Mouse (Mus musculus) MEL (cell line): ENCODE data around the gene Rbms3. TPM values are rescaled to one million over a fixed set of nuclear protein-coding genes. Genes with fewer than 3 reads are reported as not detected.

Experiments
- DNase-seq: peaks from one replicate; pipeline ENCODE4 v3.0.0; 2011; ENCODE audit warnings: low read depth, low spot score
- H3K27ac ChIP-seq: 2 replicates; pipeline ENCODE4 v1.5.1; 2012; ENCODE audit warnings: low read depth, mild to moderate bottlenecking, control low read depth, low read length, moderate library complexity; ENCODE audit not compliant: control insufficient read depth
- H3K27me3 ChIP-seq, 2 experiments: fragments of 150-350 bp in 1 of 2; sonication (generic) in 1 of 2; 2 replicates each; pipeline ENCODE4 v1.6.1; 2012; ENCODE audit warnings: low read length in 2 of 2, mild to moderate bottlenecking in 2 of 2, improper control_type of control experiment in 1 of 2, moderate library complexity in 1 of 2; ENCODE audit not compliant: insufficient read depth in 2 of 2, control insufficient read depth in 1 of 2
- H3K36me3 ChIP-seq, 2 experiments: 2 replicates each; pipeline ENCODE4 v1.6.1; 2012 to 2014; ENCODE audit warnings: low read length in 2 of 2, improper control_type of control experiment in 1 of 2, inconsistent platforms in 1 of 2, mild to moderate bottlenecking in 1 of 2; ENCODE audit not compliant: insufficient read depth in 2 of 2, control insufficient read depth in 1 of 2
- H3K4me1 ChIP-seq, 2 experiments: fragments of 150-350 bp in 1 of 2; sonication (generic) in 1 of 2; 2 replicates each; pipeline ENCODE4 v1.6.1; 2012; ENCODE audit warnings: low read length in 2 of 2, improper control_type of control experiment in 1 of 2, mild to moderate bottlenecking in 1 of 2; ENCODE audit not compliant: insufficient read depth in 2 of 2, control insufficient read depth in 1 of 2
- H3K4me3 ChIP-seq, 2 experiments: fragments of 150-350 bp in 1 of 2; sonication (generic) in 1 of 2; 2 replicates each; pipeline ENCODE4 v1.5.1; 2012; ENCODE audit warnings: low read depth in 2 of 2, low read length in 2 of 2, mild to moderate bottlenecking in 2 of 2, moderate library complexity in 2 of 2, control low read depth in 1 of 2, improper control_type of control experiment in 1 of 2; ENCODE audit not compliant: control insufficient read depth in 1 of 2, insufficient read depth in 1 of 2
- H3K79me2 ChIP-seq: 2 replicates; pipeline ENCODE4 v1.6.1; 2012; ENCODE audit warnings: mild to moderate bottlenecking, low read length, moderate library complexity; ENCODE audit not compliant: control insufficient read depth, poor library complexity, insufficient read depth
- H3K9ac ChIP-seq: 2 replicates; pipeline ENCODE4 v1.6.1; 2012; ENCODE audit warnings: low read depth, mild to moderate bottlenecking, control low read depth, low read length, moderate library complexity; ENCODE audit not compliant: control insufficient read depth, poor library complexity, severe bottlenecking
- H3K9me3 ChIP-seq: fragments of 150-350 bp; sonication (generic); replicated peaks from 2 replicates; pipeline ENCODE4 v1.6.1; 2012; ENCODE audit warnings: mild to moderate bottlenecking, low read length, improper control_type of control experiment, moderate library complexity; ENCODE audit not compliant: insufficient read depth
- BHLHE40 ChIP-seq: IDR thresholded peaks from 2 replicates; pipeline ENCODE4 v1.6.1; 2012; ENCODE audit warnings: low read depth, mild to moderate bottlenecking, inconsistent platforms, low read length, improper control_type of control experiment, borderline replicate concordance
- CHD1 ChIP-seq: IDR thresholded peaks from 2 replicates; pipeline ENCODE4 v1.6.1; 2012; ENCODE audit warnings: low read depth, mild to moderate bottlenecking, inconsistent platforms, low read length, improper control_type of control experiment
- CHD2 ChIP-seq: IDR thresholded peaks from 2 replicates; pipeline ENCODE4 v1.6.1; 2011; ENCODE audit warnings: low read length, improper control_type of control experiment
- CTCF ChIP-seq, 3 experiments: IDR thresholded peaks in 2 of 3; conservative IDR thresholded peaks in 1 of 3; 2 replicates each; pipeline ENCODE4 v1.5.1; 2011 to 2012; ENCODE audit warnings: low read length in 3 of 3, low read depth in 2 of 3, mild to moderate bottlenecking in 2 of 3, improper control_type of control experiment in 1 of 3, inconsistent platforms in 1 of 3, mixed read lengths in 1 of 3, moderate library complexity in 1 of 3; ENCODE audit not compliant: control insufficient read depth in 1 of 3, insufficient read depth in 1 of 3, poor library complexity in 1 of 3, severe bottlenecking in 1 of 3
- ELF1 ChIP-seq: IDR thresholded peaks from 2 replicates; pipeline ENCODE4 v1.6.1; 2014; ENCODE audit warnings: low read depth, mild to moderate bottlenecking, inconsistent platforms, low read length, improper control_type of control experiment, moderate library complexity
- EP300 ChIP-seq, 2 experiments: IDR thresholded peaks; 2 replicates each; pipeline ENCODE4 v1.6.1; 2011; ENCODE audit warnings: improper control_type of control experiment in 2 of 2, low read length in 2 of 2, low read depth in 1 of 2, mild to moderate bottlenecking in 1 of 2
- ETS1 ChIP-seq: IDR thresholded peaks from 2 replicates; pipeline ENCODE4 v1.6.1; 2012; ENCODE audit warnings: low read depth, mild to moderate bottlenecking, inconsistent platforms, low read length, improper control_type of control experiment, moderate library complexity
- GATA1 ChIP-seq: IDR thresholded peaks from 2 replicates; pipeline ENCODE4 v1.6.1; 2011; ENCODE audit warnings: low read depth, low read length, improper control_type of control experiment
- HCFC1 ChIP-seq: IDR thresholded peaks from 2 replicates; pipeline ENCODE4 v1.6.1; 2012; ENCODE audit warnings: low read depth, mild to moderate bottlenecking, inconsistent platforms, low read length, improper control_type of control experiment, moderate library complexity
- JUND ChIP-seq: IDR thresholded peaks from 2 replicates; pipeline ENCODE4 v1.6.1; 2011; ENCODE audit warnings: low read depth, mild to moderate bottlenecking, improper control_type of control experiment, low read length
- KAT2A ChIP-seq: conservative IDR thresholded peaks from 2 replicates; pipeline ENCODE4 v1.6.1; 2012; ENCODE audit warnings: low read depth, low read length, improper control_type of control experiment, inconsistent platforms
- MAX ChIP-seq: IDR thresholded peaks from 2 replicates; pipeline ENCODE4 v1.6.1; 2011; ENCODE audit warnings: low read length, improper control_type of control experiment
- MEF2A ChIP-seq: IDR thresholded peaks from 2 replicates; pipeline ENCODE4 v1.6.1; 2014; ENCODE audit warnings: low read depth, mild to moderate bottlenecking, inconsistent platforms, low read length, improper control_type of control experiment; ENCODE audit not compliant: poor library complexity, insufficient replicate concordance, severe bottlenecking; ENCODE audit errors: extremely low read depth
- MXI1 ChIP-seq: IDR thresholded peaks from 2 replicates; pipeline ENCODE4 v1.6.1; 2011; ENCODE audit warnings: mild to moderate bottlenecking, low read depth, low read length, improper control_type of control experiment
- MYC ChIP-seq: IDR thresholded peaks from 2 replicates; pipeline ENCODE4 v1.6.1; 2011; ENCODE audit warnings: low read depth, mild to moderate bottlenecking, low read length, improper control_type of control experiment, moderate library complexity
- NRF1 ChIP-seq: IDR thresholded peaks from 2 replicates; pipeline ENCODE4 v1.6.1; 2014; ENCODE audit warnings: low read depth, mild to moderate bottlenecking, inconsistent platforms, low read length, improper control_type of control experiment, moderate library complexity; ENCODE audit not compliant: poor library complexity, insufficient read depth, severe bottlenecking
- POLR2AphosphoS2 ChIP-seq: IDR thresholded peaks from 2 replicates; pipeline ENCODE4 v1.6.1; 2011; ENCODE audit warnings: low read length, improper control_type of control experiment
- POLR2AphosphoS5 ChIP-seq: IDR thresholded peaks from 2 replicates; pipeline ENCODE4 v1.6.1; 2012; ENCODE audit warnings: low read depth, borderline replicate concordance, mild to moderate bottlenecking, inconsistent platforms, low read length, moderate library complexity, mixed read lengths
- RAD21 ChIP-seq: IDR thresholded peaks from 2 replicates; pipeline ENCODE4 v1.6.1; 2011; ENCODE audit warnings: mild to moderate bottlenecking, low read depth, low read length, improper control_type of control experiment
- RCOR1 ChIP-seq: IDR thresholded peaks from 2 replicates; pipeline ENCODE4 v1.6.1; 2012; ENCODE audit warnings: low read depth, mild to moderate bottlenecking, inconsistent platforms, low read length, improper control_type of control experiment
- TAL1 ChIP-seq: IDR thresholded peaks from 2 replicates; pipeline ENCODE4 v1.6.1; 2012; ENCODE audit warnings: mild to moderate bottlenecking, inconsistent platforms, low read length, moderate library complexity, mixed read lengths
- TCF12 ChIP-seq: IDR thresholded peaks from 2 replicates; pipeline ENCODE4 v1.6.1; 2014; ENCODE audit warnings: low read depth, mild to moderate bottlenecking, inconsistent platforms, low read length, improper control_type of control experiment, moderate library complexity
- USF1 ChIP-seq: IDR thresholded peaks from 2 replicates; pipeline ENCODE4 v1.6.1; 2014; ENCODE audit warnings: low read depth, mild to moderate bottlenecking, inconsistent platforms, low read length, improper control_type of control experiment, moderate library complexity
- USF2 ChIP-seq, 2 experiments: IDR thresholded peaks; 2 replicates each; pipeline ENCODE4 v1.6.1; 2011 to 2012; ENCODE audit warnings: improper control_type of control experiment in 2 of 2, low read length in 2 of 2, borderline replicate concordance in 1 of 2, inconsistent platforms in 1 of 2, low read depth in 1 of 2, mild to moderate bottlenecking in 1 of 2; ENCODE audit not compliant: insufficient read depth in 1 of 2
- ZKSCAN1 ChIP-seq: IDR thresholded peaks from 2 replicates; pipeline ENCODE4 v1.6.1; 2012; ENCODE audit warnings: low read depth, mild to moderate bottlenecking, inconsistent platforms, low read length, improper control_type of control experiment, moderate library complexity
- ZMIZ1 ChIP-seq: IDR thresholded peaks from 2 replicates; pipeline ENCODE4 v1.6.1; 2012; ENCODE audit warnings: low read depth, mild to moderate bottlenecking, inconsistent platforms, low read length, improper control_type of control experiment, moderate library complexity
- ZNF384 ChIP-seq: IDR thresholded peaks from 2 replicates; pipeline ENCODE4 v1.6.1; 2012; ENCODE audit warnings: low read depth, mild to moderate bottlenecking, inconsistent platforms, low read length, improper control_type of control experiment
- polyA plus RNA-seq, 2 experiments: library from polyadenylated mRNA; stranded (reverse) in 1 of 2; unstranded in 1 of 2; fragments of >175 nt in 1 of 2; fragments of >200 nt in 1 of 2; gene quantifications; 2 replicates each; pipeline versions ENCODE4 v1.2.1 to v1.2.4; 2012; ENCODE audit warnings: low replicate concordance in 2 of 2, low read depth in 1 of 2; ENCODE audit not compliant: insufficient read length in 2 of 2, insufficient read depth in 1 of 2, missing spikeins in 1 of 2
- total RNA-seq: library from RNA; depleted of rRNA; stranded (reverse); fragments of 300-350 nt; gene quantifications from 2 replicates; pipeline ENCODE4 v1.2.3, GENCODE M21; 2012

Gene Rbms3
- total and polyA plus RNA-seq, 3 experiments, result not detected

- no peaks in the 10 kb centered on the region for H3K9me3 ChIP-seq
- no peak for TF ChIP-seq ZKSCAN1
- TF ChIP-seq MXI1, result no peak
- no peak for TF ChIP-seq TAL1
- TF ChIP-seq JUND, result no peak
- no peak for TF ChIP-seq USF1
- TF ChIP-seq RCOR1, result no peak
- no peak for TF ChIP-seq EP300 (IDR thresholded peaks at IDR 0.05; ENCODE audit: low read depth in 1 of 2, low read length in 2 of 2)
- no peak for TF ChIP-seq GATA1
- TF ChIP-seq TCF12, result no peak
- TF ChIP-seq CHD1, result no peak
- no peak for TF ChIP-seq HCFC1
- TF ChIP-seq, all 39 proteins: peak for 0
Measured at GRCm38 (mm10) chr9:117638623-117639185, 9.0 kb upstream of the Rbms3 start.

GRCm38 (mm10) chr9:117636492-117636891 is 6.8 kb upstream of the Rbms3 start:
- H3K36me3 ChIP-seq, result no peaks in the 10 kb centered on the region
- H3K9ac ChIP-seq, result no peak overlapping the region
- no peak for DNase-seq
- no peak overlapping the region for H3K27ac ChIP-seq
- TF ChIP-seq GATA1 (no peak), MEF2A (no peak), CTCF (IDR thresholded peaks at IDR 0.05 in 2 of 3, conservative IDR thresholded peaks at IDR 0.05 in 1 of 3; ENCODE audit: control insufficient read depth in 1 of 3, insufficient read depth in 1 of 3, low read depth in 2 of 3, low read length in 3 of 3, poor library complexity in 1 of 3, severe bottlenecking in 1 of 3) (no peak), JUND (no peak), MYC (no peak), CHD1 (no peak), ZNF384 (no peak), USF2 (IDR thresholded peaks at IDR 0.05; ENCODE audit: borderline replicate concordance in 1 of 2, insufficient read depth in 1 of 2, low read depth in 1 of 2, low read length in 2 of 2) (no peak), ZMIZ1 (no peak), RAD21 (no peak), MAX (no peak), NRF1 (no peak), BHLHE40 (no peak), ETS1 (no peak), POLR2AphosphoS2 (no peak), CHD2 (no peak), ELF1 (no peak), KAT2A (no peak), POLR2AphosphoS5 (no peak)
- TF ChIP-seq, all 39 proteins: peak for 0
- H3K27me3 ChIP-seq, result no peaks in the 10 kb centered on the region
- no peaks in the 10 kb centered on the region for H3K4me1 ChIP-seq
- no peak overlapping the region for H3K4me3 ChIP-seq
- H3K79me2 ChIP-seq, result no peaks in the 10 kb centered on the region
- no peaks in the 10 kb centered on the region for H3K9me3 ChIP-seq

More at GRCm38 (mm10) chr9:117638623-117639185, 9.0 kb upstream of the Rbms3 start:
- H3K79me2 ChIP-seq, result no peaks in the 10 kb centered on the region
- H3K27me3 ChIP-seq, result no peaks in the 10 kb centered on the region
- no peak overlapping the region for H3K27ac ChIP-seq
- no peak overlapping the region for H3K4me3 ChIP-seq
- DNase-seq, result no peak
- H3K9ac ChIP-seq, result no peak overlapping the region
- no peaks in the 10 kb centered on the region for H3K36me3 ChIP-seq
- no peaks in the 10 kb centered on the region for H3K4me1 ChIP-seq
